Mouse (Mus musculus): ENCODE data around the gene Thbs1. TPM values are rescaled to one million over a fixed set of nuclear protein-coding genes. Genes with fewer than 3 reads are reported as not detected.

Thbs1 gene
- polyA plus RNA-seq (2012; ENCODE audit: low replicate concordance) = 0.32 and 1.2 TPM in 2 replicates

GRCm38 (mm10) chr2:118111488-118112131, at the start of gene Thbs1:
TSS of gene Thbs1 (plus strand) at chr2:118111876.

Other genes with a start within 250 kb of the Thbs1 start
- gene Fsip1, start 145.1 kb downstream of the Thbs1 start, polyA plus RNA-seq (2012; ENCODE audit: low replicate concordance) = not detected in 2 replicates

Data from leukemia stem cell, adult 10-12 weeks (primary cell).